Mouse (Mus musculus) CD4-positive, CD25-positive, alpha-beta regulatory T cell, adult 2 months (primary cell): Measurements from ENCODE around the gene 1810062G17Rik.
A peak's percentile ranks its signal among the peaks of the same experiment; 100 is the strongest.

Experiments used
- DNase-seq: peaks from one replicate; pipeline ENCODE4 v3.0.0-alpha.2; 2012; ENCODE audit warnings: low read depth, low spot score

The 1810062G17Rik gene

DNA sequence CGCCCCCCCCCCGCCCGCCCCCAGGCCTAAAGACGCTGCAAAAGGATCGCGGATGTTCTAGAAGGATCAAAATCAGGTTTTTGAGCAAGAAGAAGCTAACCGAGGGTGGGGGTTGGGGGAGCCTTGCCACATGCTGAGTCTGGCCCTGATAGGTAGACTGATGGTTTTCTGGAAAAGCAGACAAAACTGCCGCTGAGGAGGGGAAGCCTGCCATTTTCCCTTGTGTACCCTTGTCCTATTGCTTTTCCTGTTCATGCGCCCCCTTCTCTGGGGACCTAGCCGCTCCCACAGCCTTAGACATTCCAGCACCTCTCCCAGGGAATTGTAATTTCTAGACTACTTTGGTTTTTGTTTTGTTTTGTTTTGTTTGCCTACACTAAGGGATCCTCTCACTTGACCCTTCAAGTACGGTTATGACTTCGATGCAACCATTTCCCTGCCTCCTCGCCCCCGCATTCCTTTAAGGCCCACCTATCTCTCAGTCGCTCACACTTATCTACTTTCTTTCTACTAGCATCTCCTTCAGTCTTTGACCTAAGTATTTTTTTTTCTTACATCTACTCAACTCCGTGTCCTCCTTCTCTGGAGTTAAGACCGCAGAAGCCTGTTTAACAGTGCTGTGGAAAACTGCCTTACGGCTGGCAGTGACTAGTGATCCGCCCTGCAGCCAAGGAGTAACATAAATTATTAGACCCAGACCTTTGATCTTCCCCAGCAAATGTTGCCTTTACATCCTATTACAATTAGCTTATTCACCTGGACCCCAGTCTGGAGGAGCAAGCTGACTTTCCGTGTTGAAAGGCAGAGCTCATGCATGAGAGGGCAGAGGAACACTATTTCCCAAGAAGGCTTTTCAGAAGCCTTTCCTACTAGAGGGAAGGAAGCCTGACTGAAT lies 771 bp downstream of the 1810062G17Rik start:
- DNase-seq = peak; percentile 3

DNA sequence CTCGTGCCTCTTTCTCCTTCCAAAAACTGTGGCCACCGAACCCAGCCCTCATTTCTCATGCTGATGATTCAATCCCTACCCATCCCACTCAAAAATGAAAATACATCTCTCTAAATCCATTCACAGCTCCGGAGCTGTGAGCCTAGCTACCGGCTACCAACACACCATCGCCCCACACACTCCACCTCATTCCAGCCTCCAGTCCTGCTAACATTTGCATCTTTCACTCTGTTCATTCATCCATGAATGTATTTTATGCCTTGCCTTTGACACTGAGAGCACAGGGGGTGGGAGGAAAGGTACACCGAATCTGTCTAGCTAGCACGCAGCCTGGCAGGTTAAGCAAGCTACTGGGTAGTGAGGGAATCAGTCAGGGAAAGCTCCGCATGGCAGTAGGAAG lies 3.0 kb downstream of the 1810062G17Rik start:
- DNase-seq = no peak

DNA sequence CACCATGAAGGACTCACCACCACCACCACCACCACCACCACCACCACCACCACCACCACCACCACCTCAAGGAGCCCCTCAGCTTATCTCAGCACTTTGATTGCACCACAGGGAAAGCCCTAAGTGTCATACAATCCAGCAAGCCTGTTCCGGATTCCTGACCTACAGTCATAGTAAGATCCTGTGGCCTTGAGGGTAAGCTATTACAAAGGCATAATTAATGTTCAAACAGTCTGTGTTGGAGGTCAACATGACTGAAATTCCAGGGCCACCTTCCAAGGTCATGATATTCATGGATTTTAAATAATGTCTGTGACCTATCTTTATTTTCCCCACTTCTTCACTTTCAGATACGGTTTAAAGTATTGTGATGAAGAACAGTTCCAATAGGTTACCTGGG lies 4.7 kb downstream of the 1810062G17Rik start:
- DNase-seq = no peak

DNA sequence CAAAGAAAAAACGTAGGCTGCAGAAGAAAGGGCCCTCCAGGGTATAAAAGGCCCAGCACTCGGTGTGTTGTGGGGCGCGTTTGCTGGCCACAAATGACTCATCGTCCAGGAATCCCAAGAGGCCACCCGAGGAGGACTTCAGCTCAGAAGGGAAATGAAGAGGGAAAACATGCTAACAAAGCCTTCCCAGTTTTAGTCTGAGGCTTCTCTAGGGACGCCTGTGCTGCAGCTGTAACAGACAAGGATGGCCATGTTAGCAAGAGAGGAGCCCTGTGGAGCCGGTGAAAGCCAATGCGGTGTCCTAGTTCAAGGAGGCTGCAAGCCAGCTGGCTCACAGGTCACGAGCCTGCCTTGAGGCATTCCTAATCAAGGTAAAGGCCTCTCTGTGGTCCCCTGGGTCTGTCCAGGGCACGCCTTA lies 6.0 kb downstream of the 1810062G17Rik start:
- no peak for DNase-seq

DNA sequence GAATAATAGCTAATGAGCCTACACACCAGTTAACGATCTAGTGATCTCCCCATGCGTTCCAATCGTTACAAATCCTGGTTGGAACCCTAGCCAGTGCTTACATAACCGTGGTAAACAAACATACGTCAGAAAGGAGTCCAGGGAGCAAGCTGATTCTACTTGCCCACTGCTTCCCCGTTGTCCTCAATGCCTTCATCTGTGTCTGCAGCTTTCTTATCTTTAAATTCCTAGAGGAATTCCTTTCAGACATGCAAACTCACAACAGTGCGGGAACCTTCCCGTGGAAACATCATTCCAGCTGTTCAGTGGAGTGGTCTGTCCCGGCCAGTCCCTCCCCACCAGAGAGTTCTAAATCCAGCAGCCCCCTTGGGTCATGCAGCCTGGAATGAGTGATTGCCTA lies 7.2 kb downstream of the 1810062G17Rik start:
- DNase-seq = no peak

DNA sequence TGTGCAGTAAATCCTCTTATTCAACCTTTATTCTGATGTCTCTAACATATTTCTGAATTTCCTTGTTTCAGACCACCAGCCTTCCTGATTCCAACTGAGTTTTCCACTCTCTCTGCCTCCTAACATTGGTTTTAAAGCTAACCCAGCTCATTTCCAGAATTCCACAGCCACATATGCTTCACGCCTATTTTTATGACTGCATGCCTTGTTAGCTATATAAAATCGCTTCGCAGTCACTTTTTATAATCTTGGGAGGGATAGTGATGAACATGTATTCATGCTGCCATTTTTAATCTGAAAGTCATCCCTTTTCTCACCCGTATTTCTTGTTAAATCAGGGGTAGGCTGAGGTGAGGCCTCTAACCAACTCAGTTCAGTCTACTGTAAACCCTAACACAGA lies 8.6 kb downstream of the 1810062G17Rik start:
- no peak for DNase-seq

DNA sequence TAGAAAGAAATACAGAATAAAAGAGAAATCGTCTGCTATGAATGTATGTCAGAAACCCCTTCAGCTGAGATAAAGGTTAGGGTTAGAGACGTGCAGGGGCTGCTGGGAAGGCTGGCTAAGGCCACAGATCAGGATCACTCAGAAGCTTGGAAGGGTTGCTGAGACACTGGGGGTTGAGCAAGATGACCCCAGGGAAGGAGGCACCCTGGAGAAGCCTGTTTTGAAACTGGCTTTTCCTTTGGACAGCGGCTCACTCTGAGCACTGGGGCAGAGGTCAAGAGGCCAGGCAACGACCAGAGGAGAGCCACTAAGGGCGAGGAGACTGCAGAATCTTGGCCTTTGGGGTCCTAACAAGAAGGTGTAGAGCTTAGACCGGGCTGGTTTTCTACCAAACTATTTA lies 10.4 kb downstream of the 1810062G17Rik start:
- no peak for DNase-seq

DNA sequence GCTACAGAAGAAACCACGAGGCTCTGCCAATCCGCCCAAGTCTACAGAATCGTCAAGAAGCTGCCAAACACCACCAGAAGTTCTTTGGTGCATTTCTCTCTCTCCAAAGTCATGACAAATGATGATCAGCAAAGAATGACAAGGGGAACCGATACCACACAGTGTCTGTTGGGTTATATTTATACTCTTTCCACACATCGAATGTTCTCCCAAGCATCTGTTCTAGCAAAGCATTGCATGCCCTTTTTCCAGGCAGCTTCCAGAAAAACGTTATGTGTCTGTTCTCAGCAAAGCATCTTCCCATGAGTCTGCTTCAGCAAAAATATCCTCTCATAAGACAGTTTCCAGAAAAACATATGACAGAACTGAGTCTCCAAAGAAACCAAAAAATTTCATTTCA lies 11.1 kb downstream of the 1810062G17Rik start:
- DNase-seq = no peak

DNA sequence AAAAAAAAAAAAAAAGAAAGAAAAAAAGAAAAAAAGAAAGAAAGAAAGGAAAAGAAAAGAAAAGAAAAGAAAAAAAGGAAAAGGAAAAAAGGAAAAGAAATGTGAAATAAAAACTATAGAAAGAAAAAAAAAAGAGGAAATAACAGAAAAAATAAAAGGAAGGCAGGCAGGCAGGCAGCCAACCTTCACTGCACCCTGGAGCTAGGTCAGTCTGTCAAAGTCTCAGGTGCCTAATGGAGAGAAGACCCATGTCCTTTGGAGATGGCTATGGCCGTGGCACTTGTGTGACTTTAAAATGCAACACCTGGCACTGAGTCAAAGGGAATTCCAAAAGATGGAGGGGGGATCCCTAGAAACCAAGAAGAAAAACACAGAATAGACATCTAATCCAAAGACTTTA lies 12.6 kb downstream of the 1810062G17Rik start:
- DNase-seq = no peak

DNA sequence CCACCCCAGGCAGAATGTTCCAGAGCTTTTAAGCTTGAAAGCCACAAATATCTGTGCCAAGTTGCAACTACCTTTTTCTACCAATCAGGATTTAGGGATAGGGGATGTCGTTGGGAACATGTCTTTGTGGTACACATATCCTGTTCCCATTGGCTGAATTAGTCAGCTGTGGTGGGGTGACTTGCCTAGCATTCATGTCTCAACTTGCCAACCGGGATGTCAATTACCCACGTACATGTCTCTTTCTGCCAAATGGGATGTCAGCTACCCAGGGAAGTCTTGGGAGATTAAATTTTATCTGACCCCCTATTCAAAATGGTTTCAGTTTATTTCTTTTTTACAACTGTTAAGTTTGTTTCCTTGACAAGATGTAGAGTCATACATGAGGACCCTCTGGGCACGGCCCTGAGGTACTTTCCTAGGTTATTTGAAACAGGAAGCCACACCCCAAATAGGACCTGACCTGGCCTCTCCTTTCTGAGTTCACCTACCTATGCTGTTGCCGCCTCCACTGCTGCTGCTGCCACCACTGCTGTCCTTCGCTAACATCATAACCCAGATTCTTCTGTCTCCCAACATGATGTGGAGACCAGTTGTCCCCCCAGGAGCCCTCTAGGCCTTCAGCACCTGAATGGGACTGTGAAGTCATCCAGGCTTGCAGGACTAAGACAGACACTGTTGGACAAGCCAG lies 13.3 kb downstream of the 1810062G17Rik start:
- no peak for DNase-seq

DNA sequence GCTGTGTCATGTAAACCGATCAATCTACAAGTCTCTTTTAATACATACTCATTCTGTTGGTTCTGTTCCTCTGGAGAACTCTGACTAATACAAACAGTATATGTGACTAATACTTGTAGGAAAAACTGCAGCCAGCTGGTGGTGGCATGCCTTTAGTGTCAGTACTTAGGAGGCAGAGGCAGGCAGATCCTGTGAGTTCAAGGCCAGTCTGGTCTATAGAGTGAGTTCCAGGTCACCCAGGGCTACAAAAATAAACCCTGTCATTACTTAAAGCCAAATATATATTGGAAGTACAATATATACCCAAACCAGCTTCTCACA lies 13.8 kb downstream of the 1810062G17Rik start:
- no peak for DNase-seq

DNA sequence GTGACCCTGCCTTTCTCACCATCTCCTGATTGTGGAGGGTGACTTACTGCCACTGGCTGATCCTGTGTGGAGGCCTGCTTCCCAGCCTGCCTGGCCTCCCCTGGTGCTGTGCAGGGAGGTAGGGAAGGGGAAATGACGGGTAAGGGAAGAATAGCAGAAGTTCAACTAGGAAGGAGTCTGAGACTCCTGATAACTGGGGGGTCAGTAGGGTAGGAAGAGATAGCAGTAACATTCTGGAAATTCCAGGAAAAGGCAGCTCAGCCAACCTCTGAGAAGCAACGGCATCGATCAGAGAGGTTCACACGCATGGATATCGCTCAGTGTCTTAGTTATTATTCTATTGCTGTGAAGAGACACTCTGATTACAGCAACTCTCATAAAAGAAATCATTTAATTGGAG lies 15.8 kb downstream of the 1810062G17Rik start:
- DNase-seq = no peak

DNA sequence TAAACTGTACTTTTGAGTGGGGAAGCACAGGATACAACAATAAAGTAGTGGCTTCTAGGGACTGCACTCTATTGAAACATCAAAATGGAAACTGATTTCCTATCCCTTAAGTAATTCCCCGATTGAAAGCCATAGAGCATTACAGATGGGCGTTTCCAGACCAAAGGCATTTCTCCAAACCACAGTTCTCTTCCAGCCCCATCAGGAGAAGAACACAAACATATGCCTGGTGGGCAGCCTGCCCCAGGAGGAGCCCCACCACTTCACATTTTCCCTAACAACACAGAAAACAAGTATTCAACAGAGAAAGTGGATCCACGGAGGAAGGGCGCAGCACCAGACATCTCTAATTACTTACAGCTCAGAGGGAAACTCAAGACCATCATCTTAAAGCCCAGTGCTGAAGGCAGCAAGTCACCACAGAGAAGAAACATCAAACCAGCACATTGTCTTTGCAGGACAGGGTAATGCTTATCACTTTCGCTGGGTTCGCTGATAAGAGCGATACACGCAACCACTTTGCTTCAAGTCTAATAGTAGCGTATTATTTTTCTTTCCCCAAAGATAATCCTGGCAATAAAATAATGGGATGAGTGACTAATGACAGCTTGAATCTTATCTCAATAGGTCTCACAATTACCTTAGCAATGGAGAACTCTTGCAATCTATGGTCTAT lies 17.1 kb downstream of the 1810062G17Rik start:
- no peak for DNase-seq

DNA sequence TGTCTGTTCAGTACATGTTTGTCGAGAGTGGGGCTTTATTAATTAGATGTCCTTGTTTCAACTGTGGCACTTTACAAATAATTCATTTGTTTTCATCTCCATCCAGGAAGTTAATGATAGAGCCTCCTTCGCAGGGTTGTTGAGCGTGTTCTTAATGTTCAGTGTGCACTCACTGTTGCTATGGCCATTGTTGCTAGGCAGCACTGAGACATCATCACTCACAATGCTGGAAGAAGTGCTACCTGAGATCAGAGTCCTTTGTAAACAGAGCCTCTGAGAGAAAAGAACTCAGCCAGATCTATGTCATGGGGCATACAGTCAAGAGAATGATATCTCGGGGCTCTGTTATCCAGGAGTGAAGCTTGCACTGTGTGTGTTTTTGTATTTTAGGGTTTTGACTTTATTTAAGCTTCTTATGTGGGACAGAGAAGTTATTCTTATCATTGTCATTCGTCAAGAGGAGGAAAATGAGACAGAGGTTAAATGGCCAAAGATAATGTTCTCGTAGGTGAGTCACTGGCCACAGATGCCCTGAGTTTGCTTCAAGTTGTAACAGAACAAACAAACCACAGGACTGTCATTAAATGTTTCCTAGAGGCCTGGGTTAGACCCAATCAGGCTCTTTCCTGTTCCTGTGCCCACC lies 18.0 kb downstream of the 1810062G17Rik start:
- no peak for DNase-seq

DNA sequence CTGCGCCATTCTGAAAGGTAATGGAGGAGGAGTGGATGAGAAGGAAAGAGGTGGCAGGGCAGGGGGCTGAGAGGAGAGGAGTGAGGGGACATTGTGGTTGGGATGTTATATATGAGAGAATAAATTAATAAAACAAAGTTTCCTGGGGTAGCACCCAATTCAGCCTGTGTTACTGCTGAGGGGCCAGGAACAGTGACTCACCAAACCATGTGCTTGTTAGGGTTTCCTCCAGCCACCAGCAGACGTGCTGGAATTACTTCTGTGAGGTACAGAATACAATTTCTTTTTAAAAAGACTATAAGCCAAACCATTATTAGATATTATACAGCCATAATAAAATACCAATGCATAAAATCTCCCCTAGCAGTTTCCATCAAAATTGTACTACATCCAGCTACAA lies 18.9 kb downstream of the 1810062G17Rik start:
- DNase-seq = no peak

DNA sequence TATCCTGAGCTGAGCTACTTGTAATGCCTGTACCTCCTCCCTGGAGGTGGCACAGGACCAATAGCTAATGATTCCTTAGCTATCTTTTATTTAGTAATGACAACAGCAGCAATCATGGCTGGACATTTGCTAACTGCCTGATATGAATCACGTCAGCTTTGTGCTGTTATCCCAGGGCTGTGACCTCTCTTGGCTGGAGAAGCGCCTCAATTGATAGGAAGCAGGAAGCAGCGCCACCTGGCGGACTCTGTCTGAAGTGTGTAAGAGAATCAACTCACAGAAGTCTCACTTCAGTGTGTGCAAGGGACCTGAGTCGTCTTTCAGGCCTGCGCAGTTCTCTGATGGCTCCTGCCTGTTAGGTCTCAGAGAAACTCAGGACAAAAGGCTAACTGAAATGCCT lies 19.7 kb downstream of the 1810062G17Rik start:
- DNase-seq = peak; percentile 86

DNA sequence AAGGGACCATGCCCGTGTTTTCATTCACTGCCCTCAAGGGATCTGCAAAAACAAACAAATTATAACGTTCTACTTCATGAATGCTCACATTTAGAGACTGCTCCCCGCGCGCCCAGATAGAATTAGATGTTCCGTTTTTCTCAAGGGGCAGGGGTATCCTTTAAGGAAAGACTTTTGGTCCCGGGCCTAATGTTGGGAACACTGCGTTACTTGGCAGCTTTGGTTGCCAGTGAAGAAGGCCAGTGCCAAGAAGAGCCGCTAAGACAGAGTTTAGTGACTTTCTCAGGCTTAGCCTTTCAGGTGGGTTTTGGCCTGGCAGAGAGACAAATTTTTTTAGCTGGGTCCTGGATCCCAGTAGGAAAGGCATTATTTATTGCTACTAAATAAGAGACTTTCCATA lies 20.5 kb downstream of the 1810062G17Rik start:
- DNase-seq = no peak

DNA sequence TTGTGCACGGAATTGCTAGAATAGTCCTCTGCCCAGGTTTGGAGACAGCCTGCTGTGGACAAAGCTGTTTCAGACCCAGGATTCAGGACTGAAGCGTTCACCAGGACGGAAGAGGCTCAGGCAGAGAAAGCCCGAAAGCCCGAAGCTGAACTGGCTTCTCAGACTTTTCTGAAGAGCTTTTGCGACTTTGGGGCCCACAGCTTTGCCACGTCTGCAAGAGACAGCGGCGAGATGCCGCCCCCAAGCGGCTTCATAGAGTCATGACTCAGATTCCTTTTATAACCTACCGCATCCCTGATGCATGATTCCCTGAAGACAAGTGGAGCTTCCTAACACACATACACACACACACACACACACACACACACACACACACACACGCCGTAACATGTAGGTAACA lies 21.0 kb downstream of the 1810062G17Rik start:
- DNase-seq = peak; percentile 72

DNA sequence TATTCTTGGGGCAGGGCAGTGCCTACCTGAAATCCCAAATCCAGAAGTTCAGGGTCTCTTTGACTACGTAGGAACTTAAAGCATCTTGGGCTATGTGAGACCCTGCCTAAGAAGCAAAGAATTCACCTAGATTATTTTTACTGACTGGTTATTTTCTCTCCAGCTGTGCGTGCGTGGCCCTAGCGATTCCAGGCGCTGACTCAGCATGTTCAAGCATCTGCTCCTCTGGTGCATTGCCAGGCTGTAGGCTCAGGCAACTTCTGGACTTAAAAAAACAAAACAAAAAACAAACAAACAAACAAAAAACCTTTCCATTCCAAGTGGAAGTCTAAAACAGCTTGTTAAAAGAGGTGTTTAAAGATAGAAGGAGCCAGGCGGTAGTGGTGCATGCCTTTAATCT lies 22.5 kb downstream of the 1810062G17Rik start:
- DNase-seq = no peak

DNA sequence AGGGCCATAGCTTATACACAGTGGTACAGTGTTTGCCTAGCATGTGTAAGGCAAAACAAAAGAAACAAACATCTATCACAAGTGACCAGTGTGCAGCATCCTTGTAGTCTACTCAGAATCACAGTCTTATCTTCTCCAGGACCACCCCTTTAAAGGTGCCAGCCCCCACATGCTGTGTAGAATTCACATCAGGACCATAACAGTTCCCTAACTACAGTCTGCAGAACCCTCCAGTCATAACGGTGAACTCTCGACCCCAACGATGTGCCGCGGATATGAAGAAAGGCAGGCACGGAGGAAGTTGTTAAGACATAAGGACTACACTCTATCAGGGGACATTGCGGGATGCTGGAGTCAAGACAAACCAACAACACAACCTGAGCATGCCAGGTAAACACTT lies 23.7 kb downstream of the 1810062G17Rik start:
- DNase-seq = no peak

DNA sequence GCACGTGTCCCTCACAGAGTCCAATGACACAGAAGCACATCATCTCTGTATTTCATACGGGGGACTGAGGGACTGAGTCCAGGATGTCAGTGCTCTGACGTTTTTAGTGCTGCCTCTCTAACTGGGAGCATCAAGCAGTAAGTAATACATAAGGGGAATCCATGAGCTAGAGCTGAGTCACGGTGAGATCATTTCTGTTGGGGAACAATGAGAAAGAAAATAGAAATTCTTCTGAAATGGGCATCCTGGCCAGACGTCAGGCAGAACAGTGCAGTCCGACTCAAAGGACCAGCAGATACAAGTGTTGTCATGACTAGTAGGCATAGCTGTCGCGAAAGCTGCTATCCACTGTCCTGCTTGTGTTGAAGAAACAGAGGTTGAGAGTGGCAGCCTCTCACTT lies 25.2 kb downstream of the 1810062G17Rik start:
- DNase-seq = no peak

DNA sequence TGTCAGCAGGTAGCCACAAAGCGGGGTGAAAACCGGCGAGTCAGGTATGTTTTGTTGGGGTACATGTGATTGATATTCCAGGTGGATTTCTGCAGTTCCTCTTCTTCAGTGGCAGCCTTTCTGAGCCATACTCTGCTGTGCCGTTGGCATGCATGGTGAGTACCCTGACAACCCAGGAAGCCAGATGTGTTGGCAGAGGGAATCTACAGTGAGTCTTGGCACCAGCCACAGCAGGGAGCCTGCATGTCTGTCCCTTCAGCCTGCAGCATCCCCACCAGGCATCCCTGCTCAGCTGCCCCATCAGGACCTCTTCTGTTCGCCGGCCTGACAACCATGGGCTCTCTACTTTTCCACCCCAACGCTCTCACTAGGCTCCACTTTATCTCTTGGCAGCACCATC lies 25.8 kb downstream of the 1810062G17Rik start:
- no peak for DNase-seq
